Mouse (Mus musculus) bone marrow macrophage, adult 2 months (primary cell): Measurements from ENCODE around the gene Elavl3.

Source experiments
- CTCF ChIP-seq: IDR thresholded peaks from 2 replicates; pipeline ENCODE4 v1.5.1; 2012; ENCODE audit warnings: low read depth, mild to moderate bottlenecking, low read length, moderate library complexity
- POLR2A ChIP-seq: IDR thresholded peaks from 2 replicates; pipeline ENCODE4 v1.6.1; 2012; ENCODE audit warnings: mild to moderate bottlenecking, low read depth, low read length, borderline replicate concordance

DNA sequence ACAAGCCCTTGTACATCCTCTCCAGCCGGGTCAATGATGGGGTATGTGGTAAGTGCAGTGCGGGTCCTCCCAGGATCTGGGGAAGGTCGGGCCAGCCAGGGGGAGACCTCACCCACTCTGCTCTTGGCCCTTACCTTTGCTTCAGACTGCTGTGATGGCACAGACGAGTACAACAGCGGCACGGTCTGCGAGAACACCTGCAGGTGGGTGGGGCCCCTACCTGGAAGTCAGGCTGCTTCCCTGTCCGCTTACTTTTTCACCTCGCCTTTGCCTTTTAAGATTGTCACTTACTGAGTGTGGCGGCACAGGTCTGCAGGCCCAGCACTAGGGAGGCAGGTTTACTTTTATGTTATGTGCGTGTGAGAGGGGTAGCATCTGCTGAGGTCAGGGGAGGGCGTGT, 47.3 kb downstream of the Elavl3 start:
- TF ChIP-seq POLR2A (no peak), CTCF (no peak)
